Mouse (Mus musculus) ES-Bruce4 (cell line): ENCODE results near the gene Chka. TPM values are rescaled to one million over a fixed set of nuclear protein-coding genes. Genes with fewer than 3 reads are reported as not detected.

Source experiments
- H3K27ac ChIP-seq: 2 replicates; pipeline ENCODE4 v1.5.1; 2012; ENCODE audit warnings: low read length, inconsistent platforms; ENCODE audit not compliant: insufficient read depth
- H3K27me3 ChIP-seq: 2 replicates; pipeline ENCODE4 v1.6.1; 2012; ENCODE audit warnings: mild to moderate bottlenecking, low read length, inconsistent platforms; ENCODE audit not compliant: control insufficient read depth, poor library complexity, insufficient read depth, severe bottlenecking
- H3K36me3 ChIP-seq: 2 replicates; pipeline ENCODE4 v1.6.1; 2012; ENCODE audit warnings: inconsistent platforms, mild to moderate bottlenecking, low read length, moderate library complexity; ENCODE audit not compliant: control insufficient read depth, poor library complexity, insufficient read depth, severe bottlenecking
- H3K4me1 ChIP-seq: one replicate; pipeline ENCODE4 v1.8.1; 2011; ENCODE audit warnings: low read length; ENCODE audit not compliant: control insufficient read depth, insufficient read depth
- H3K4me3 ChIP-seq: 2 replicates; pipeline ENCODE4 v1.5.1; 2011; ENCODE audit warnings: low read depth, mild to moderate bottlenecking, low read length
- H3K9ac ChIP-seq: 2 replicates; pipeline ENCODE4 v1.6.1; 2012; ENCODE audit warnings: low read depth, mild to moderate bottlenecking, inconsistent platforms; ENCODE audit not compliant: poor library complexity, severe bottlenecking
- H3K9me3 ChIP-seq: replicated peaks from 2 replicates; pipeline ENCODE4 v1.6.1; 2012; ENCODE audit warnings: mild to moderate bottlenecking, low read length, inconsistent platforms; ENCODE audit not compliant: control insufficient read depth, poor library complexity, insufficient read depth, severe bottlenecking
- CTCF ChIP-seq: IDR thresholded peaks from one replicate; pipeline ENCODE4 v1.8.1; 2011; ENCODE audit warnings: low read depth, low read length
- EP300 ChIP-seq: IDR thresholded peaks from 2 replicates; pipeline ENCODE4 v1.6.1; 2011; ENCODE audit warnings: low read depth, low read length; ENCODE audit not compliant: insufficient read depth
- POLR2A ChIP-seq: IDR thresholded peaks from one replicate; pipeline ENCODE4 v1.8.1; 2011; ENCODE audit warnings: low read length; ENCODE audit not compliant: insufficient read depth
- polyA plus RNA-seq: library from polyadenylated mRNA; stranded (reverse); fragments of >200 nt; gene quantifications from 2 replicates; pipeline ENCODE4 v1.2.4, GENCODE M21; 2011; ENCODE audit warnings: low read depth; ENCODE audit not compliant: missing spikeins, insufficient read depth, insufficient read length

The Chka gene
- polyA plus RNA-seq, 1 experiment = 148 TPM

DNA sequence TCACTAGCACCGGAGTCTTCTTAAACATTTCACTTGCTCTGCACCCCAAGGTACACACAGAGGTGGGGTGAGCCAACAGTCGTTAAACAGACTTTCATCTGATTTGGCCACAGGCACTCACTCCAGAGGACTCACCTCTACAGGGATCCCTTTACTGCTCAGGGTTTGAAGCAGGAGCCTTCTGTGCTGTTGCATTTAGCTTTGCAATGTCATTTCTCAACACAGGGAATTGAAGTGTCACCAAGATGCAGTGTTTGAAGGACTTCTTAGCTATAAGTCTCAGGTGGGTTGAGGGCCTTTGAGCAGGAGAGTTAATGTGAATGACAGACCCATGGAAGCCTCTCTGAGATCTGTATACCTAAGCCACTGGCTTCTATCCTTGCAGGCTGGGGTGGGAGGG is 7.9 kb upstream of the Chka start:
- Histone ChIP-seq H3K36me3 (no peaks in the 10 kb centered on the region), H3K27ac (peak overlapping the region; percentile 94), H3K4me1 (peaks cover 17% of the 10 kb centered on the region), H3K9ac (peak overlapping the region; percentile 31), H3K27me3 (no peaks in the 10 kb centered on the region), H3K4me3 (no peak overlapping the region), H3K9me3 (no peaks in the 10 kb centered on the region)
- TF ChIP-seq POLR2A = no peak

DNA sequence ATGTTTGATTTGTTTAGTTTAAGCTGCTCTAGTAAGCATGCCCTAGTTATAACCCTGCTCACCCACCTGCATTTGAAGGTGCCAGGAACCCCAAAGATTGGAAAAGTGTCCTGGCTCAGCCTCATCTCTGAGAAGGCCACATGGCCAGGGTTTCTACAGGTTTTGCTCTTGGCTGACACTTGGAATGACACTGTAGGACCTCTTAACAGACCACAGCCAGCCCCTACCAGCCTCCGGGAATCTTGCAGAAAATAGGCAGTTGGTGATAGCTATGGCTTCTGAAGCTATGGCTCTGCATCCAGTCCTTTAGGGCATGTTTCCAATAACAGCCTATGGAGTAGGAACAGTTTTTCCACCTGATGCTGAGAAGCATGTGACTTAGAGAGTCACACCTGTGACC is 6.7 kb upstream of the Chka start:
- TF ChIP-seq EP300 = no peak
- TF ChIP-seq POLR2A = no peak
- TF ChIP-seq CTCF = no peak
- Histone ChIP-seq H3K4me1 (peaks cover 17% of the 10 kb centered on the region), H3K27ac (peak overlapping the region; percentile 11; the same call in 1 of the 2 replicates), H3K9ac (no peak overlapping the region), H3K9me3 (no peaks in the 10 kb centered on the region), H3K36me3 (no peaks in the 10 kb centered on the region), H3K27me3 (no peaks in the 10 kb centered on the region), H3K4me3 (no peak overlapping the region)

DNA sequence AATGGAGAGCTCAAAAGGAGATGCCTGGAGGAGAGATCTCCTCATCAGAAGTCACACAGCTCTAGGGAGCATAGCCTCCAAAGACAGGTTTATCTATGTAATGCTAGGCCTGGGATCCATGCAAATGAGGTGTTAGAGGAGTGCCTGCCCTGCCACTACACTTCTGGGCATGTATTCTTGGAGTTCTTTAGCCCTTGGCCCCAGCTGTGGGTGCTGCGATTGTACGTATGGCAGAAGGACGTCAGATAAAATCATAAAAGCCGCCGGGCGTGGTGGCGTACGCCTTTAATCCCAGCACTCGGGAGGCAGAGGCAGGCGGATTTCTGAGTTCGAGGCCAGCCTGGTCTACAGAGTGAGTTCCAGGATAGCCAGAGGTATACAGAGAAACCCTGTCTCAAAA is 6.2 kb upstream of the Chka start:
- no peak for TF ChIP-seq EP300
- no peak for TF ChIP-seq CTCF
- TF ChIP-seq POLR2A = no peak
- H3K27ac ChIP-seq = peak overlapping the region; percentile 11; the same call in 1 of the 2 replicates
- H3K4me3 ChIP-seq = no peak overlapping the region

DNA sequence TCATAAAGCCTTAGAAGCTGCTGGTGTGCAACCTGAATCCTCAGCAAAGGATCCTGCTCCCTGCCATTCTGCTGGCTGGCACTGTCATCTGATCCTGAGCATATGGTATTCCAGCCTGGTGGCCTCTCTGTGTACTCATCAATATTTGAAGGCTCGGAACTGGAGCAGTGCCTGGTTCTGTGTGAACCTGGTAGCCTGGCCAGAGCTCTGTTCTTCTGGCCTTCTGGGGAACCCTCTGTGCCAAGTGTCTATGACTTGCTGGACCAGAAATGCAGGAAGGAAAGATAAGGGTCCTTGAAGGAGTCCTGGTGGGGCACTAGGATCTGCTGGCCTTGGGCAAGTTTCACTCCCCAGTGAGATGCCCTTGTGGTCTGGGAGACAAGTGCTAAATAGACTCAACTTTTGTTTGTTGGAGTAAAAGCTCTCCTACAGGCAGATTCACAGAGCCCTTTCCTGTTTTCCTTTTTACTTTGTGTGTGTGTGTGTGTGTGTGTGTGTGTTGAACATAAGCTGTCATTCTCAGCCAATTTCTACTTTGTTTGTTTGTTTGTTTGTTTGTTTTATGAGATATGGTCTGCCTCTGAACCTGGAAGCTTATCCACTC is 5.7 kb upstream of the Chka start:
- Histone ChIP-seq H3K27me3 (no peaks in the 10 kb centered on the region), H3K4me1 (peaks cover 14% of the 10 kb centered on the region), H3K9me3 (no peaks in the 10 kb centered on the region), H3K27ac (no peak overlapping the region), H3K9ac (no peak overlapping the region), H3K36me3 (no peaks in the 10 kb centered on the region), H3K4me3 (no peak overlapping the region)
- no peak for TF ChIP-seq POLR2A
- no peak for TF ChIP-seq CTCF
- TF ChIP-seq EP300 = no peak

More for the DNA sequence above, 6.2 kb upstream of the Chka start:
- peaks cover 17% of the 10 kb centered on the region for H3K4me1 ChIP-seq
- H3K27me3 ChIP-seq = no peaks in the 10 kb centered on the region
- H3K9ac ChIP-seq = no peak overlapping the region
- no peaks in the 10 kb centered on the region for H3K9me3 ChIP-seq
- no peaks in the 10 kb centered on the region for H3K36me3 ChIP-seq

DNA sequence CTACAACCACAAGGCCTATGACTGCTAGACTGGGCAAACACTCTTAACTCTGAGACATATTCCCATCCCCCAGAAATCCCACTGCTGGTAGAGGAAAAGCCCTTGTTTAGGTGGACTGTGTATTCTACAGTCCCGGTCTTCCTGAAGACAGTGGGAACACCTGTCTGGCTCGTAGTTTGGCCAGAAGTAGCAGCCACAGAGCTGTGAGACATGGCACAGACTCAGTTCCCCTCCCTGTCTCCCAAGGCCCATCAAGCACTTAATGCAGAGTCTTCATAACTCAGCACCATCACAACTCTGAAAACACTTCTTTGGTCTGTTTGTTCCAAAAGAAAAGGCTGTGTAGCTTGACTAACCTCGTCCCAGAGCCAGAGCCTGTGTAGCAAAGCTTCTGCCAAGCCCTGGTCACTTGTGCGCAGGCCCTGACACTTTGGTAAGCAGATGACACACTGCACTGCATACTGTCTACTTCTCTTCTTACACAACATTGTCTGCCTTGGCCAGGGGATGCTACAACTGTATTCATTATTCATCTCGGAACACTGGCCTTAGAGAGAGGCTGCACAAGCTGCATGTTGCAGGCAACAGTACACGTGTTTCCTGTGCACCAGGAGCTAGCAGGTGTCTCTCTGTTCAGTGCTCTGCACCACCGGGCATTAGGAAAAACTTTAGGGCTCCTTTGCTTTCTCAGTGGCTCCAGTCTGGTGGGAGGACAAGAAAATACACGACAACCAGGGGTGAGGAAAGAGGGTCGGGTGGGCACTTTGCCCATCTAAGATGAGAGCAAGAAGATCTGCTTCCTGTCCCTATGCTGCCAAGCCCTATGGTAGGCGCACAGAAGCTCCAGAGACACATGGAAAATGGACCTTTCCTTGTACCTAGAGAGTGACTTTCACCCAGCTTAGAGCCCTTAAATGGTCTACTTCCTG is 4.6 kb upstream of the Chka start:
- peak overlapping the region; percentile 44 for H3K4me3 ChIP-seq
- H3K27ac ChIP-seq = peak overlapping the region; percentile 29; the same call in 1 of the 2 replicates
- peaks cover 14% of the 10 kb centered on the region for H3K4me1 ChIP-seq
- TF ChIP-seq POLR2A = no peak
- TF ChIP-seq EP300 = no peak
- no peak for TF ChIP-seq CTCF
- no peaks in the 10 kb centered on the region for H3K9me3 ChIP-seq
- no peaks in the 10 kb centered on the region for H3K36me3 ChIP-seq
- H3K9ac ChIP-seq = 0 out of 2 replicates have a peak overlapping the region, but pooled peaks have one; percentile 18
- no peaks in the 10 kb centered on the region for H3K27me3 ChIP-seq

DNA sequence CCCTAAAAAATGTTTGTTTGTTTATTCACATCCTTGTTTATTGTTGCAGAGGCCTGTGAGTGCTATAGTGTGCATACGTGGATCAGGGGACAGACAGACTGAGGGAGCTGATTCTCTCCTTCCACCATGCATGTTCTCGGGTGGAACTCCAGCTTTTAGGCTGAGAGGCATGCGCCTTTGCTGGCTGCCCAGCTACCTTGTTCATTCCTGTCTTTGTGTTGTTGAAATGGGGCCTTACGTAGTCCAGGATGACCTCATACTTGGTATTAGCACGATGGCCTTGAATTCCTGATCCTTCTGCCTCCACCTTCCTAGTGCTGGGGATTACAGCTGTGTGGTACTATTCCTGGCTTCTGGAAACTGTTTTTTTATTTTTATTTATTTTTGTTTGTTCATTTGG is 3.9 kb upstream of the Chka start:
- TF ChIP-seq POLR2A = no peak
- no peak for TF ChIP-seq EP300
- no peak for TF ChIP-seq CTCF
- Histone ChIP-seq H3K4me1 (peaks cover 14% of the 10 kb centered on the region), H3K27me3 (no peaks in the 10 kb centered on the region), H3K9ac (no peak overlapping the region), H3K36me3 (no peaks in the 10 kb centered on the region), H3K4me3 (no peak overlapping the region), H3K27ac (no peak overlapping the region), H3K9me3 (no peaks in the 10 kb centered on the region)
